Mouse (Mus musculus) embryonic fibroblast, embryonic 13.5 days (primary cell): ENCODE measurements around the gene Srebf2. TPM values are rescaled to one million over a fixed set of nuclear protein-coding genes. Genes with fewer than 3 reads are reported as not detected.
A peak's percentile ranks its signal among the peaks of the same experiment; 100 is the strongest.
"Not testable (repeated sequence)": the region's sequence is repeated elsewhere in the genome, so short reads cannot be mapped to it uniquely, and the experiment has no call there.

Source experiments
- H3K27ac ChIP-seq: 2 replicates; pipeline ENCODE4 v1.5.1; 2012; ENCODE audit warnings: low read length, control low read depth, inconsistent platforms; ENCODE audit not compliant: insufficient read depth
- H3K4me1 ChIP-seq: 2 replicates; pipeline ENCODE4 v1.6.1; 2011; ENCODE audit warnings: low read length; ENCODE audit not compliant: control insufficient read depth, insufficient read depth
- H3K4me3 ChIP-seq: 2 replicates; pipeline ENCODE4 v1.5.1; 2011; ENCODE audit warnings: mild to moderate bottlenecking, control low read depth, low read length; ENCODE audit not compliant: insufficient read depth
- CTCF ChIP-seq: IDR thresholded peaks from 2 replicates; pipeline ENCODE4 v1.5.1; 2011; ENCODE audit warnings: mild to moderate bottlenecking, control low read depth, low read length, moderate library complexity, borderline replicate concordance; ENCODE audit not compliant: insufficient read depth
- POLR2A ChIP-seq: IDR thresholded peaks from 2 replicates; pipeline ENCODE4 v1.6.1; 2011; ENCODE audit warnings: low read depth, mild to moderate bottlenecking, control low read depth, low read length, moderate library complexity
- polyA plus RNA-seq: library from polyadenylated mRNA; stranded (reverse); fragments of >200 nt; gene quantifications from 2 replicates; pipeline ENCODE4 v1.2.4, GENCODE M21; 2011; ENCODE audit warnings: low read depth; ENCODE audit not compliant: missing spikeins, insufficient read length

Gene Srebf2
- polyA plus RNA-seq, 1 experiment = 87.3 TPM

DNA sequence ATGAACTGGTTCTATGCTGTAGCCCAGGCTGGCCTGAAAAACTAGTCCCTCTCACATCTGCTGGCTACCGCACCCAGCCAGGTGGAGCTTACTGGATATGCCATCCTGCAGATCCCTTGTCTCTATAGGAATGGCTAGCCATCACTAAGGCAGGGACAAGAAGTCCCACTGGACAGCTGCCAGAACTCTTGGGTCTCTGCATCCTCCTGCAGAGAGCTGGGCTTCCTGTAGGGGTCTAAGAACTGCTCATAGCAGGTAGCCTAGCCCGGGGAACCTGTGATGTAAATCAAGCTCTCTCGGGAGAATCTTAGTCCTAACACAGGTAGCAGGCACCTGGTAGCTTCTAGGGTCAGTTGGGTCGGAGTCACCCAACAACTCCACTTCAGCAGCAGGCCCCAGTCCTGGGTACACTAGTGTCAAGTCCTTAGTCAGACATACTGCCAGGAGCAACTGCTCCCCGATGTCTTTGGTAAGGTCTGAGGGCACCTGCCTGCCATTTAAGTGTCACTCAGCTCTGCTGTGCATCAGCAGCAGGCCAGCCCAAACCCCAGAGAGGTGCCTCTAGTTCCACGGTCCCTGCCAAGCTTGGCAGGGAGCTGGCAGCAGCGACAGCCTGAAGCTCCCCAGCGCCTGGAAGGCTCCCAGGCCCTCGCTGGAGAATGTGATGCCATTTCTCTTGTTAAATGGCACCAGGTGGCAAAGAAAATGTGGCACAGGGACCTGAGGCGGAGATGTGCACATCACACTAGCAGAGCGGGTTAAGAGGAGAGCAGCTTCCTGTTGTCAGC lies 84.8 kb downstream of the Srebf2 start:
- no peak overlapping the region for H3K4me3 ChIP-seq
- no peaks in the 10 kb centered on the region for H3K4me1 ChIP-seq
- H3K27ac ChIP-seq = no peak overlapping the region
- TF ChIP-seq CTCF (no peak), POLR2A (no peak)

DNA sequence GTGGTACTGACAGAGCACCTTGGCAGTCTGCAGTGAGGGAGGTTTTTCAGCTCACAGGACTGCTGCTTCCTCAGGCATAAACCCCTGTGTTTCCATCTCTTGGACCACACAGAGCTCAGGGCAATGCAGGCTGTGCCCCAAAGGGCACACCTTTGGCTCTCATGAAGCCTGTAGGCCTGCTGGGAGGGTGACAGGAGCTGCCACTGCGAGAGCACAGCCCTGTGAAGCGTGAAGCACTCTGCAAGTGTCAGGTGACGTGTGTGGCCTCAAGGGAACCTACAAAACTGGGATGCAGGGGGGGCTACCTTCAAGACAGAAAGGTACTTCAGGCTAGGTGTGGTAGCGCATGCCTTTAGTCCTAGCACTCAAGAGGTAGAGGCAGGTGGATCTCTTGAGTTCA lies 85.7 kb downstream of the Srebf2 start:
- H3K27ac ChIP-seq = no peak overlapping the region
- no peaks in the 10 kb centered on the region for H3K4me1 ChIP-seq
- TF ChIP-seq CTCF = no peak
- no peak for TF ChIP-seq POLR2A
- no peak overlapping the region for H3K4me3 ChIP-seq

DNA sequence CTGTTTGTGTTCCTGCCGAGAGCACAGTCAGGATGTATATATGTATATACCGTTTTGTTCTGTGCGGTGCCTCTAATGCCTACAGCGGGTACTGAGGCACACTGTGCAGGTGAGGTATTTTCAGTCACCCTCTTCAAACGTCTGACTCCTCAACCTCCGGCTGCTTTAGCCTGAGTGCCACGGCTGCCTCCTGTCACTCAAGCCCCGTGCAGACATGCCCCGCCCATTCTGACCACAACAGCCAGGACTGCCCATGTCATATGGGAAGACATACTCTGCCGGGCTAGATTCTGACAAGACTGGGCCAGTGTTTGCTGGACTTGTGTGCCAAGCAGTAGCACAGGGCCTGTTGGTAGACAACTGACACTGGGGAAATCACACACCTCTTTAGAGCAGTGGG lies 88.7 kb downstream of the Srebf2 start:
- Histone ChIP-seq H3K4me3 (no peak overlapping the region), H3K4me1 (no peaks in the 10 kb centered on the region), H3K27ac (no peak overlapping the region)
- TF ChIP-seq POLR2A (no peak), CTCF (no peak)

DNA sequence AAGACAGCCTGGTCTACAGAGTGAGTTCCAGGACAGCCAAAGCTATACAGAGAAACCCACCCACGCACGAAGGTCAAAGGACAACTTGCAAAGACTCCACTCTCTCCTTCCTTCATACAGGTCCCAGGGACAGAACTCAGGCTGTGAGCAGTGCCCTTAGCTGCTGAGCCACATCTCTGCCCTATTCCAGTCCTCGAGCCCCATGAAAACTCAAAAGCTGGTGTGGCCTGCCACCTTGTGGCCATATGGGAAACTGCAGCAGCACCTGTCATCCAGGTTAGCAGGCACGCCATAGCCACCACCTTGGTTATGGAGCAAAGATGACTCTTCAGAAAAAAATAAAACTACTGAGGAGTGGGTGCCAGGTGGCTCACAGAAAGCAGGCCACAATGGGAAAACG lies 89.6 kb downstream of the Srebf2 start:
- no peaks in the 10 kb centered on the region for H3K4me1 ChIP-seq
- TF ChIP-seq POLR2A = no peak
- TF ChIP-seq CTCF = peak; percentile 90
- no peak overlapping the region for H3K4me3 ChIP-seq
- no peak overlapping the region for H3K27ac ChIP-seq

DNA sequence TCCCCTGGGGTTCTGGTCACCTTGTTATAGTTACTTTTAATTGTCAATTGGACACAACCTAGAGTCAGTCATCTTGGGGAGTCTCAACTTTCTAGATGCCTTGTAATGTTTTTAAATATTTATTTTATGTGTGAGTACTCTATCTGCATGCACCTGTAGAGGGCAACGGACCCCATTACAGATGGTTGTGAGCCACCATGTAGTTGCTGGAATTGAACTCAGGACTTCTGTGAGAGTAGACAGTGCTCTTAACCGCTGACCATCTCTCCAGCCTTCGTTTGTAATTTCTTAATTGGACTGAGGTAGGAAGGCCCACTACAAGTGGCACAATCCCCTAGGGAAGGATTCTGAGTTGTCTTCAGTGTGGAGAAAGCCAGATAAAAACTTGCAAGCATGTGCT lies 96.3 kb downstream of the Srebf2 start:
- Histone ChIP-seq H3K4me3 (peak overlapping the region; percentile 67), H3K27ac (no peak overlapping the region), H3K4me1 (no peaks in the 10 kb centered on the region; the same call in 1 of the 2 replicates)
- TF ChIP-seq CTCF (no peak), POLR2A (no peak)

DNA sequence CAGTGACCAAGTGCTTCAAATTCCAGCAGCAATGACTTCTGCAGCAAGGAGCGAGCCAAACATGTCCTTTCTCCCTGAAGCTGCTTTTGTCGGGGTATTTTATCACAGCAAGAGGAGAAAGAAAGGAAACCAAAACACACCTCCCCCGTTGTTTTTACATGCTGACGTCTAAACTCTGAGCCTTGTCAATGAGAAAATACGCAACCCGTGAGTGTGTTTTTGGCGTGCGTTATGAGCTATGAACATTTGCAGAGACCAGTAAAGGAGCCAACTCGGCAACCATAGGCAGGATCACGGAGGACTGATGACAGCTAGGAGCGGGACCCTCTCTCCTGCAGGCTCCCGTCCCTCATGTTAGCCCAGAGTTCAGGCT lies 96.7 kb downstream of the Srebf2 start:
- Histone ChIP-seq H3K4me3 (peak overlapping the region; percentile 67), H3K27ac (no peak overlapping the region), H3K4me1 (no peaks in the 10 kb centered on the region; the same call in 1 of the 2 replicates)
- TF ChIP-seq CTCF (no peak), POLR2A (no peak)

DNA sequence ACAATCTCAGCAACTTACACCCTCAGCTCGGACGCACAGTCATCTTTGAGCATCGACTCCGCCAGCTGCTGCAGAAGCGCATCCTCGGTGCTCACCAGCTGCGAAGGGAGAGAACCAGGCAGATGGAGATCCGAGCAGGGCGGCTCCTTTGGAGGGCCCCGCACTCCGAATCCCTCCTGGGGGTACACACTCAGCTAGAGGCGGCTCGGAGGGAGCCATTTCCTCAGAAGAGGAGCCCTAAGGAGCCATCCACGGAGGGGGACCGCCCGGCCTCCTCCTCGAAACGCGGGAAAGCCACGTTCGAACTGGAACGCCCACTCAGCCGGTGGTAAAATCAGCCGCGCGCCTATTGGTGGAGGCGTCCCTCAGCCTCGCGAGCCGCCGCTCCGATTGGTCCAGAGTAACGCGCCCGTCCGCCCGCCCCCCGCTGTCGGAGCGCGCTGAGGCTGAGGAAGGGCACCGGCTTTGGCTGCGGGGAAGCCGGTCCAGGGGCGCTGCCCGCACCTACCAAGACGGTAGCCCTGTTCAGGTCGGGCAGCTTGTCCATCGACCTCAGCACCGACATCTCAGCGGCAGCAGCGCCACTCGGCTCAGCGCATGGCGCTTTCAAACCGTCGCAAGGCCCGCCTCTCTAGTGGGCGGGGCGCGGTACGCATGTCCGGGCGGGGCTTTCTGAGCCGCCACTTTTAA lies 97.3 kb downstream of the Srebf2 start, which contains the start of gene Cenpm:
Gene Cenpm, minus strand, starts transcription at position 634 of the 690 bp plus-strand sequence.
- TF ChIP-seq CTCF (no peak), POLR2A (peak; percentile 19; the same call in 1 of the 2 replicates)
- Histone ChIP-seq H3K27ac (no peak within 1 kb of the TSS; the same call in 1 of the 2 replicates), H3K4me1 (no peaks in the 10 kb centered on the region; the same call in 1 of the 2 replicates)

DNA sequence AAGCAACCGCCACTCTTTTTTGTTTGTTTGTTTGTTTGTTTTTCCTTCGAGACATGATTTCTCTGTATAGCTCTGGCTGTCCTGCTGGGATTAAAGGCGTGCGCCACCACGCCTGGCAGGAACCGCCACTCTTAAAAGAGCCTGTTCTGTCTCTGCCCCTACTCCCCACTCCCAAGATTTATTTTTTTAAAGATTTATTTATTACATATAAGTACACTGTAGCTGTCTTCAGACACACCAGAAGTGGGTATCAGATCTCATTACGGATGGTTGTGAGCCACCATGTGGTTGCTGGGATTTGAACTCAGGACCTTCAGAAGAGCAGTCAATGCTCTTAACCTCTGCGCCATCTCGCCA lies 97.8 kb downstream of the Srebf2 start:
- not testable (repeated sequence) for H3K27ac ChIP-seq, H3K4me1 ChIP-seq
- peak overlapping the region; percentile 57 for H3K4me3 ChIP-seq

More for the DNA sequence above, 97.3 kb downstream of the Srebf2 start, which contains the start of gene Cenpm:
- peak within 1 kb of the TSS; percentile 67 for H3K4me3 ChIP-seq

DNA sequence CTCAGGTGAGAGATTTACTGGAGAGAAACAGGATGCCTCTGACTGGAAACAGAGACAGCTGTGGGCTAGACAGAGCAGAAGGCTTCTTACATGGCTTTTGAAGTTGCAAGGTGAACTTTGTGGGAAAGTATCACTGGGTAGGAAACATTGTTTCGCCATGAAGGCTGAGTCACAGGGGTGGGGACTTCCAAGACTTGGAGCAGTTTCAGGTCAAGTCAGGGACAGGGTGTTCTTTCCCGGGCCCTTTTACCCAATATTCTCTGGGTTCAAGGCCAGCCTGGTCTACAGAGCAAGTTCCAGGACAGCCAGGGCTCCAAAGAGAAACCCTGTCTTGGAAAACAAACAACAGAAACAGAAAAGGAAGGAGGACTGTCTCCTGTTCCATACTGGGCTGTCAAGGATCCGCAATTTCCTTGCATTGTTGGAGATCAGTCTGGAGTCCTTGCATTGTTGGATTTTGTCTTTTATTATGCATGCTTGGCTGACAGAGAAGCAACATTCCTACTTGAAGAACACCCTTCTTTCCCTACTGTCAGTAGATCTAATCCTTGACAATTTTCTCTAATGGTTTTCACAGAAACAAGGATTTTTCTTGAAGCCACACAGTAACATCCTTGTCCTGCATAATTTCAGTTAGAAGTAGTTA lies 100.3 kb downstream of the Srebf2 start:
- TF ChIP-seq POLR2A (no peak), CTCF (no peak)
- H3K27ac ChIP-seq = no peak overlapping the region
- H3K4me1 ChIP-seq = no peaks in the 10 kb centered on the region; the same call in 1 of the 2 replicates
- no peak overlapping the region for H3K4me3 ChIP-seq

DNA sequence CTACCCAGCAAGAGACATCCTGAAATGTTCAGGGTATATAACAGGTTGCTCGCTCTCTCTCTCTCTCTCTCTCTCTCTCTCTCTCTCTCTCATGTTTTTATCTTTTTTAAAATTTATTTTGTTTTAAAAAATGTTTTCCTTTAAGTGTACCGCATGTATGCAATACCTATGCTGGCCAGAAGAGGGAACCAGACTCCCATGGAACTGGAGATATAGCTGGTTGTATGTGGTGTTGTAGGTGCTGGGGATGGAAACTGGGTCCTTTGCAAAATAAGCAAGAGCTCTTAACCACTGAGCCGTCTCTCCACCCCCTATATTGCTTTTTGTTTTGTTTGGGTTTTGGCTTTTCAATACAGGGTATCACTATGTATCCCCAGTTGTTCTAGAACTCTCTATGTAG lies 104.6 kb downstream of the Srebf2 start:
- TF ChIP-seq POLR2A = no peak
- TF ChIP-seq CTCF = no peak
- H3K4me3 ChIP-seq = no peak overlapping the region
- H3K4me1 ChIP-seq = no peaks in the 10 kb centered on the region; the same call in 1 of the 2 replicates
- H3K27ac ChIP-seq = no peak overlapping the region
